Mouse (Mus musculus) telencephalon, adult 2 months (tissue): ENCODE measurements at regions not wholly inside any gene's neighbourhood (a gene's known extent, or its start where the extent isn't known, plus 50 kb on each side); places are given as distances from the start of the nearest gene placed in this dataset.

Experiments used
- DNase-seq: peaks from one replicate; pipeline ENCODE4 v3.0.0-alpha.2; 2011; ENCODE audit warnings: low read depth, low spot score

DNA sequence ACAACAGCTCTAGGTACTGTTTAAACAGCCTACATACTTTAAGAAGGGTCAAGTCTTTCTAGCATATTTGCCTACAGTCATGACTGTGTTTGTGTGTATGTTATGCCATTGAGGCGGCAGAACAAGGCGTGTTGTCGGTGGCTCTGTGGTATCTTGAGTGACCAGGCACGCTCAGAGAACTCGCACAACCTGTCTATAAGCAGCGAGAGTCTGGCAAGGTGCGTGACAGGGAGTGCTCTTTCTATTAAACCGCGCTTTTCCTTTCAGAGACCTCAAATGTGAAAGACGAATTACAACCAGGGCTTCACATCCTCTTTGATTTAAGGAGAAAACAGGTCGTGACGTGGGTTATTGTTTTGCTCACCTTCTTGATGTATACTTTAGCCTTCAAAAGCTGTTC, 88.2 kb upstream of the Fam3c start:
- no peak for DNase-seq

DNA sequence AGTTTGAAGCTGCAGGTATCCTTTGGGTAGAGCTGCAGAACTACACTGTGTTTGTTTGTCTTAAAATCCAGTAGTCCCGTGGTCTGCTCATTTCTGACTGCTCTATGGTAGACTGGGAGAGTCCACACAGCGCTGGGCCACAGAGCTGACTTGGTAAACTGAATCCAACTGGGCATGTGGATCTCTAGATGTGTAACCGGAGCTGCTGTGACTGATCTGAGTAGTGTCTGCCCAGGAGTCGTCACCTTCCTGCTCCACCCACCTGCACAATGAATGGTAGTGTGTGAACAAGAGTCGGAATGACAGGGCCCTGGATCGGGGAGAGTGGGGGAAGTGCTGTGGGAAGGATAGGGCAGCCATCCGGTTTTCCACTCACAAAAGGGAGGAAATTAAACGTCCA, 87.5 kb upstream of the Fam3c start:
- no peak for DNase-seq

DNA sequence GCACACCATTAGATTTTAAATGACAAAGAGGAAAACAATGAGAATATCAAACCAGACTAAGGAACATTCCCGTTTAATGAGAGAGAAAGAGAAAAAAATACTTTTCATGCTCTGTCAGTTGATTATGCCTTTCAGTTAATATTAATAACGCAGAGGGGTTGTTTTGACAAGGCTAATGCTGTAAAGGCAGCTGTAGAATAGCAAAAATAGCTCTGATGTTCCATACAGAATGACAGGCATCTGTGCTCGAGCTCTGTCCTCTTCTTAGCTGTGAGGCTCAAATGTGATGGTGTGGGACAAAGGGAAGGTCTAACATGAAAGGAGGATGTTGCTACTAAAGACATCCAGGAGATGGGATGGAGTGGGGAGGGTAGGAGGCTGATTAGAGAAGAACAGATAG, 87.1 kb upstream of the Fam3c start:
- DNase-seq = no peak

DNA sequence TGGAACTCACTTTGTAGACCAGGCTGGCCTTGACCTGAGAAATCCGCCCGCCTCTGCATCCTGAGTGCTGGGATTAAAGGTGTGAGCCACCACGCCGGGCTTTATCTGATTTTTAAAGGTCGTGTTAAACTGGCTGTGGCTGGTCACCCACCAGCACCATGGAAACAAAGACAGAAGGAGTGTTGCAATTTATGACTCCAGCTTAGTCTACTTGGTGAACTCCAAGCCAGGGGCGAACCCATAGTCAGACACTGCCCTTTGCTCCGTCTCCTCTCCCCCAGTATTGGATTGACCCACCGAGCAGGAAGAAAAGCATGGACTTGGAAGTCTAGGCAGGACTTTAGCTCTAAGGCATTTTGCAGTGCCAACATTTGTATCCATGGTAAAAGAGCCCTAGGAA, 86.5 kb upstream of the Fam3c start:
- DNase-seq = no peak

DNA sequence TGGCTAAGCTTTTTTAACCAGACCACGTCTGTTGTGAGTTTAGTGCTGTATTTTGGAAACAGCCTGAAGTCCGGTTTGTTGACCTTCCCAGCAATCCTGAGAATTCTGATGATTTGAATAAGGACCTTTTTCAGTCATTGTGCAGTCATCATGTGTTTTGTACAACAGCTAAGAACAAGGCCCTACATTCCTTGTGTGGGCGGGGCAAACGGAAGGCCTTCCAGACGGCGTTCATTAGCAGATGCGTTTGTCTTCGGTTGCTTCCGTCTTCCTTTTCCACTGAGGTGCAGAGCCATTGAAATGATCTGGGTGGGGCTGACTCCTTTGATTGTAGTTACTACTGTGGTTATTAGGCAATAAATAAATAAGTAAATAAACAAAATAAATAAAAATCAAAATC, 83.8 kb upstream of the Fam3c start:
- DNase-seq = no peak

DNA sequence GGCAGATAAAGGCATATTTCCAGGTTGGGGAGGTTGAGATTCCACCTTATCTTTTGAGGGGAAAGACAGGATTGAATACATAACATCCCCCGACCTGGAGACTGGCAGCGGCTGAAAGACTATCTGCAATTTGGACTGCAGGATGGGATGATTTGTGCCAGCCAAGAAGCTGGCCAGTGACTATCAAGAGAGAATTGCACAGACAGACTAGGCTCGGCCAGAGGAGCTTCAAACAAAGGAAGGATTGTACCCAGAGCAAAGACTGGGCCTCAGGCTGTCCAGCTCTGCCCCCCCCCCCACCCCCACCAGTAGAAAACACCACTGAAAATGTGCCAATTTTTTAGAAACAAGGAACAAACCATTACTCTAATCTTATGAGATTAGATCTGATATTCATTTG, 73.0 kb upstream of the Fam3c start:
- DNase-seq = peak; percentile 27

DNA sequence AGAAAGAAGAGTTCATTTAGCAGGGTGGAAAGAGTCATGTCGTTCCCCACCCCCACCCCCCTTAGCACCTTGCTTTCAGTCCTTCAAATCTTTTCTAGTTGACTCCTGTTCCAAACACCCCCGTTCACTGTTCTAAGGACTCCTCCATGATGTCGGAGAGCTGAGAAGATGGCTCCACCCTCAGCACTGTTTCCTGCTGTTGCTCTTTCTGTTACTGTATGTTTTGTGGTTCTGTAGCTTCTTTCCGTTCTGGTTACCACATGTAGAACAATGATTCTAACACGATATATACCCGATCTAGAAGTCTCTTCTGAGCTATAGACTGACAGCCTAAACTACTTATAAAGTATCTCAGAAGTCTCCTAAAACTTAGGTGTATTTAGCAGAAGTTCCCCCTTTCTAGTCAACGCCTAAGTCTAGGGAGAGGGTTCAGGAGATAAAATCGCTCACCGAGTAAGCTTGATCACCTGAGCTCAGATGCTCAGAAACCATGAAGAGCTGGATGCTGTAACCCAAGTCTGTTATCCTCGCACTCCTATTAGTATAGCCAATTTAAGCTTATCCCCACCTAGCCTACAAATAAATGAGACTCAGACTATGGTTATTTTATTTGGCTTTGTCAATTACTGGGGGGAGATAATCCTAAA, 68.2 kb upstream of the Fam3c start:
- no peak for DNase-seq

DNA sequence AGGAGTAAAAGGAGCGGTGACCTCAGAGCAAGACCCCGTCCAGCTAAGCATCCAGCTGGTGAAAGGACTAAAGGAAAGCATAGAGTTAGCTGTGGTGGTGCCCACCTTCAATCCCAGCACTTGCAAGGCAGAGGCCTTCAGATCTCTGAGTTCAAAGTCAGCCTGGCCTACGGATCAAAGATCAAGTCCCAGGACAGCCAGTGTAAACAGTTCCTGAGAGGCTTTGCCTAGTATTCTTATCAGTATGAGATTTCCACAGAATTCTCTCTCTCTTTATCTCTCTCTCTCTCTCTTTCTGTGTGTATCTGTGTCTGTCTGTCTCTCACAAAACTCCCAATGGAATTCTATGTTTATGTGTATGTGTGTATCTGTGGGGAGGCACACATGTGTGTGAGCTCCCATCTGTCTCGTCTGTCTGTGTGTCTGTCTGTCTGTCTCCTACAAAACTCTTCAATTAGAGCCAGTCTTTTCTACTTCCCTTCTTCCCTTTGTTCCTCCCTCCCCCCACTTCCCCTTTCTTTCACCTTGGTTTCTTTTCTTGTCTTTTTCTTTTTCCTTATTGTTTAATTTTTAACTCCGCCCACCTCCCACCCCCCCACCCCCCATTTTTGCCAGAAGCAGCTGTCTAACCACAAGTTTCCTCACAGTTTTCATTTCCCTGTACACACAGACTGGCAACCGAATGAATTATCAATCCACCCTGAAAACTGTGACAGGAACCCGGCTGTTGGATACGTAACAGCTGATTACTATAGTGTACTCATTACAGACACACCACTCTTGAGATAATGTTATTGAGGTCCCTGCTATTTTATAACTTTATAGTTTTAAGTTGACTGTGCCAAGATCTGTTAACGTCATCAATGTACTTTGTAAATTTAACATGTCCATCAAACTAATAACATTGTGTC, 67.3 kb upstream of the Fam3c start:
- DNase-seq = no peak

DNA sequence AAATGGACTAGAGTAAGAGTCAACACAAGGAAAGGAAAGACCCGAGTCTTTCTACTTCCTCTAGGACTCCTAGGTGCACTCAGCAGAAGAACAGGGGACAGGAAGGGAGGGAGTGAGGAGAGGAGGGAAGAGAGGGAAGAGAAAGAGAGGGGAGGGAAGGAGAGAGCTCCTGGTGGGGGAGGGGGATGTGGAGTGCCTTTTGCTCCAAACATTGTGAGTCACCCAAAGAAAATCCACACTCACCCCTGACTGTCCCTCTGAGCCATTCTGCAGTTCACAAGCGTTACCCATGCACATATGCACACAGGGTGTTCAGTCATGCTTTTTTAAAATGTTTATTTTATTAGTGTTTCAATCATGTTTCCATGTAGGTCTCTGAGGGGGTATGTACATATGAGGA, 65.5 kb upstream of the Fam3c start:
- DNase-seq = no peak

DNA sequence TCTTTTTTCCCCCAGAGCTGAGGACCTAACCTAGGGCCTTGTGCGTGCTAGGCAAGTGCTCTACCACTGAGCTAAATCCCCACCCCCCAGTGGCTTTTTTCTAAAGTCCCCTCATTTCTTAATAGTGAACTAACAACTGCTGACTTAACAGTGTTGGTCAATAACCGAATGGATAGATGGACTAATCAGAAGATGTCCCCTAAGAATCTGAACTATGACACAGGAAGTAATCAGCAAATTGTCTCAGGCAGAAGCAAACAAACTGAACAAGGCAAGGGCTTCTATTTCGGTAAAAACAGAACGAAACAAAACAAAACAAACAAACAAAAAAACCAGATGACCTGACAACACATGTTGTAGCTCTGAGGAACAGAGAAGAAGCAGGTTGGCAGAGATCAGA, 62.2 kb upstream of the Fam3c start:
- DNase-seq = no peak

DNA sequence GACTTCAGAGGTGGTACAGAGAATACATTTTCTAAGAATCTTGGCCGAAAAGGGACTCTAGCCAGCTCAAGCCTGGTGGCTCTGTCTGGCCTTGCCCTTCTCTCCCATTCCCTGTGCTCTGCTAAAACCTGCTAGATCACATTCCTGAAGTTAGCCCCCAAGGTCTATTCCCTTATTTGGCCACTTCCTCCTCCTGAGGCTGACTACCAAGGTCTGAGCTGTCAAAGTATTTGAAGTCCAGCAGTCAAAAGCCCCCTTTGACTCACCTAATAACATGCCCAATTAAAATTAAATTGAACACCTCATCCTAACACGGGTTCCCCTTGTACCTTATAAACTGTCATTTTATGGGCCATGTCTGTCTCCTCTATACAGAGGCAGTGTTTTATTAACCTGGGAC, 61.1 kb upstream of the Fam3c start:
- no peak for DNase-seq

DNA sequence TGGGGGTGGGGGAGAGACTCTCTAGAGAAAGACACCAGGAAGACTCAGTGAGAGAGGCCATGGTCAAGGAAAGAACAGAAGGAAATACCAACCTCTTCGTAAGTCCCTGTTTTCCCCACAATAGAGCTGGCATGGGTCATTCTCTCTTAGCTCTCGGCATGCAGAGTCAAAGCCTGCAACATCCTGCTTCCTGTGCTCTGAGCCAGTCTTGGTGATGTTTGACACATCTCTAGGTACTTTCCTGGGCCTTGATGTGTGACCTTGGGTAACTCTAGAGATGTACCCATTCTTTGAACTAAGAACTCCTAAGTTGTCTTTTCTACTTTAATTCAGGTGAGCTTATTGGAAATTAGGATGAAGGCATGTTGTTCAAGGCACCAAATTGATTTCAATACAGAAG, 55.8 kb upstream of the Fam3c start:
- no peak for DNase-seq

DNA sequence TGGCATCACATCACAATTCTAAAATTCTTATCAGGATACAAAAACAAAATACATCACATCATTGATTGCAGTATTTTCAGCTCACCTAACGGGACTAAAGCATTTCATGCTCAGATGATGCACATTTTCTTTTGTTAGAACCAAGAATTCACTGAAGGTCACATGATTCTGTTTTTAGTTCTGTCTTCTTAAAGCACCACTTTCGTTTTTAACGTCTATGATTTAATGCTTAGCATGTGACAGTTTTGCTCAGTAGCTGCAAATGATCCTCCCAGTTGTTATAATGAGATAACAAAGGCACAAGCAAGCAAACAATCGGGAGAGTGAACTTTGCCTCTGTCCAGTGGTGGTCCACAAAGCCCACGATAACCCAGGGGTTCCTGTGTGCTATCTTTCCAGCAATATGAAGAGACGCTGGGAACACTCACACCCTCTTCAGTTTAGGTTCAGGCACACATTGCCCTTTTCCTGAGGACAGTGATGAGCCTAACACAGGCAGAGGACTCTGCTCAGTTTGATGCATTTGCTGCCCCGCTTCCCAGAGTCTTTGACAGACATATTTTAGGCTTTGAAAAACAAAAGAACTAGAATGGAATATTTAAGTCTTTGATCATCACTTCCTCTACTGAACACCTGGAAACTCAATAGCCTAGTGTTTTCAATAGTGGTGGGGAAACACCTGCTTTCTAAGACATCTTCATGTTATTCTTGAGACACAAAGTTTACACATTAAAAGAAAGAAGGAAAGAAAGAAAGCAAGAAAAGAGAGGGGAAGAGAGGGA, 53.0 kb upstream of the Fam3c start:
- no peak for DNase-seq
